Mouse (Mus musculus) hindbrain, embryonic 16.5 days (tissue): Measurements from ENCODE around the gene Fam122b. TPM values are rescaled to one million over a fixed set of nuclear protein-coding genes. Genes with fewer than 3 reads are reported as not detected.

Experiments
- ATAC-seq: fragments of 200-750 bp; cut with Nextera tagmentation; 2 replicates; pipeline ENCODE4 v1.8.0; 2017; ENCODE audit warnings: moderate TSS enrichment, moderate library complexity
- H3K27ac ChIP-seq: fragments of 300-500 bp; sonication (generic); 2 replicates; pipeline ENCODE4 v1.5.1; 2014; ENCODE audit warnings: low read depth, mild to moderate bottlenecking, control low read depth, low read length, moderate library complexity
- H3K27me3 ChIP-seq: fragments of 300-500 bp; sonication (generic); replicated peaks from 2 replicates; pipeline ENCODE4 v1.6.1; 2014; ENCODE audit warnings: low read length; ENCODE audit not compliant: control insufficient read depth, insufficient read depth
- H3K36me3 ChIP-seq: fragments of 300-500 bp; sonication (generic); 2 replicates; pipeline ENCODE4 v1.6.1; 2014; ENCODE audit warnings: mild to moderate bottlenecking, low read length, moderate library complexity, mixed read lengths; ENCODE audit not compliant: control insufficient read depth, insufficient read depth
- H3K4me1 ChIP-seq: fragments of 300-500 bp; sonication (generic); 2 replicates; pipeline ENCODE4 v1.6.1; 2014; ENCODE audit warnings: low read depth, low read length; ENCODE audit not compliant: control insufficient read depth, insufficient read depth
- H3K4me2 ChIP-seq: fragments of 300-500 bp; sonication (generic); 2 replicates; pipeline ENCODE4 v1.6.1; 2014; ENCODE audit warnings: mild to moderate bottlenecking, low read length, control low read depth, moderate library complexity
- H3K4me3 ChIP-seq: fragments of 300-500 bp; sonication (generic); 2 replicates; pipeline ENCODE4 v1.5.1; 2014; ENCODE audit warnings: mild to moderate bottlenecking, low read length, control low read depth, moderate library complexity
- H3K9ac ChIP-seq: fragments of 300-500 bp; sonication (generic); 2 replicates; pipeline ENCODE4 v1.6.1; 2014; ENCODE audit warnings: low read depth, mild to moderate bottlenecking, control low read depth, low read length, moderate library complexity
- H3K9me3 ChIP-seq: fragments of 300-500 bp; sonication (generic); 2 replicates; pipeline ENCODE4 v1.6.1; 2014; ENCODE audit warnings: mild to moderate bottlenecking, low read length, moderate library complexity; ENCODE audit not compliant: control insufficient read depth
- WGBS: fragments of 180-500 bp; shearing (Covaris S2); extraction: QIAGEN DNeasy Blood & Tissue Kit; methylation state at CpG from one replicate; pipeline ENCODE4 v1.1.7; 2014; 5-methylcytosine and 5-hydroxymethylcytosine counted together
- polyA plus RNA-seq: library from polyadenylated mRNA; unstranded; fragments of >200 nt; fragmentation: Nextera tagmentation; extraction: Ambion mirVana; gene quantifications from 2 replicates; pipeline ENCODE4 v1.2.1, GENCODE M21; 2015

The Fam122b gene
- polyA plus RNA-seq, 1 experiment from 2014 or later: 3.5 TPM

GRCm38 (mm10) chrX:53237971-53238370, 31.6 kb downstream of the Fam122b start:
- no peak overlapping the region for H3K4me3 ChIP-seq

GRCm38 (mm10) chrX:53236404-53236803, 33.2 kb downstream of the Fam122b start:
- Histone ChIP-seq H3K9ac (no peak overlapping the region), H3K4me3 (no peak overlapping the region), H3K27ac (no peak overlapping the region), H3K4me1 (no peaks in the 10 kb centered on the region), H3K4me2 (no peak overlapping the region), H3K9me3 (no peaks in the 10 kb centered on the region), H3K27me3 (no peaks in the 10 kb centered on the region), H3K36me3 (no peaks in the 10 kb centered on the region)
- ATAC-seq: no peak
- WGBS: 52% methylated on average over 7 of the region's 7 CpGs

More at GRCm38 (mm10) chrX:53237971-53238370, 31.6 kb downstream of the Fam122b start:
- no peaks in the 10 kb centered on the region for H3K9me3 ChIP-seq
- no peak overlapping the region for H3K9ac ChIP-seq
- no peaks in the 10 kb centered on the region for H3K36me3 ChIP-seq
- H3K27me3 ChIP-seq: no peaks in the 10 kb centered on the region
- H3K4me2 ChIP-seq: no peak overlapping the region
- no peak for ATAC-seq
- H3K4me1 ChIP-seq: no peaks in the 10 kb centered on the region
- WGBS: 19% methylated on average over 2 of the region's 2 CpGs
- no peak overlapping the region for H3K27ac ChIP-seq

- no peak for ATAC-seq
These were observed 35.9 kb downstream of the Fam122b start for GRCm38 (mm10) chrX:53233689-53234088.

GRCm38 (mm10) chrX:53231965-53232364, 37.6 kb downstream of the Fam122b start:
- Histone ChIP-seq H3K9ac (peak overlapping the region; percentile 47; the same call in 1 of the 2 replicates), H3K4me1 (no peaks in the 10 kb centered on the region), H3K4me3 (peak overlapping the region; percentile 32), H3K36me3 (no peaks in the 10 kb centered on the region), H3K4me2 (peak overlapping the region; percentile 57), H3K27me3 (no peaks in the 10 kb centered on the region), H3K9me3 (no peaks in the 10 kb centered on the region), H3K27ac (no peak overlapping the region)
- WGBS: 23% methylated on average over 13 of the region's 13 CpGs
- peak; percentile 56 for ATAC-seq

More at GRCm38 (mm10) chrX:53233689-53234088, 35.9 kb downstream of the Fam122b start:
- no peak overlapping the region for H3K4me3 ChIP-seq
- no peak overlapping the region for H3K27ac ChIP-seq
- 47% methylated on average over 4 of the region's 4 CpGs for WGBS
- no peaks in the 10 kb centered on the region for H3K4me1 ChIP-seq
- H3K9me3 ChIP-seq: no peaks in the 10 kb centered on the region
- no peaks in the 10 kb centered on the region for H3K27me3 ChIP-seq
- H3K9ac ChIP-seq: no peak overlapping the region
- H3K4me2 ChIP-seq: no peak overlapping the region
- no peaks in the 10 kb centered on the region for H3K36me3 ChIP-seq

GRCm38 (mm10) chrX:53224353-53224944, 45.2 kb downstream of the Fam122b start:
- no peak overlapping the region for H3K9ac ChIP-seq
- no peak overlapping the region for H3K4me2 ChIP-seq
- WGBS: 48% methylated on average over 6 of the region's 6 CpGs
- ATAC-seq: no peak
- H3K4me1 ChIP-seq: no peaks in the 10 kb centered on the region
- no peaks in the 10 kb centered on the region for H3K9me3 ChIP-seq
- no peak overlapping the region for H3K4me3 ChIP-seq
- H3K27me3 ChIP-seq: no peaks in the 10 kb centered on the region
- H3K36me3 ChIP-seq: no peaks in the 10 kb centered on the region
- H3K27ac ChIP-seq: no peak overlapping the region

GRCm38 (mm10) chrX:53220855-53221254, 48.8 kb downstream of the Fam122b start:
- H3K4me1 ChIP-seq: no peaks in the 10 kb centered on the region
- 68% methylated on average over 9 of the region's 9 CpGs for WGBS
- ATAC-seq: no peak
- H3K36me3 ChIP-seq: no peaks in the 10 kb centered on the region
- no peak overlapping the region for H3K4me3 ChIP-seq
- no peak overlapping the region for H3K27ac ChIP-seq
- no peaks in the 10 kb centered on the region for H3K27me3 ChIP-seq
- no peak overlapping the region for H3K4me2 ChIP-seq
- H3K9ac ChIP-seq: no peak overlapping the region
- H3K9me3 ChIP-seq: no peaks in the 10 kb centered on the region

GRCm38 (mm10) chrX:53214557-53215229, 54.9 kb downstream of the Fam122b start:
- ATAC-seq: peak; percentile 38; the same call in 1 of the 2 replicates
- H3K27ac ChIP-seq: no peak overlapping the region
- WGBS: 64% methylated on average over 7 of the region's 7 CpGs

GRCm38 (mm10) chrX:53213838-53214237, 55.8 kb downstream of the Fam122b start:
- Histone ChIP-seq H3K4me2 (no peak overlapping the region), H3K9me3 (no peaks in the 10 kb centered on the region), H3K36me3 (no peaks in the 10 kb centered on the region), H3K4me1 (peaks cover 3% of the 10 kb centered on the region), H3K27me3 (no peaks in the 10 kb centered on the region), H3K27ac (no peak overlapping the region), H3K4me3 (no peak overlapping the region), H3K9ac (no peak overlapping the region)
- ATAC-seq: no peak
- WGBS: 54% methylated on average over 2 of the region's 2 CpGs

More at GRCm38 (mm10) chrX:53214557-53215229, 54.9 kb downstream of the Fam122b start:
- Histone ChIP-seq H3K9me3 (no peaks in the 10 kb centered on the region), H3K27me3 (no peaks in the 10 kb centered on the region), H3K9ac (no peak overlapping the region), H3K4me1 (peaks cover 3% of the 10 kb centered on the region), H3K4me2 (no peak overlapping the region), H3K36me3 (no peaks in the 10 kb centered on the region), H3K4me3 (no peak overlapping the region)

- Histone ChIP-seq H3K27ac (no peak overlapping the region), H3K4me2 (no peak overlapping the region), H3K9ac (no peak overlapping the region), H3K4me3 (no peak overlapping the region), H3K9me3 (no peaks in the 10 kb centered on the region), H3K36me3 (no peaks in the 10 kb centered on the region), H3K4me1 (peaks cover 3% of the 10 kb centered on the region), H3K27me3 (no peaks in the 10 kb centered on the region)
- WGBS: 26% methylated on average over 9 of the region's 9 CpGs
- no peak for ATAC-seq
These were observed 57.1 kb downstream of the Fam122b start for GRCm38 (mm10) chrX:53212485-53212884.
